Mouse (Mus musculus) kidney, adult 11 months (tissue): ENCODE results near the gene Desi1.

Source experiments
- DNase-seq: peaks from one replicate; pipeline ENCODE4 v3.0.0; 2022

Desi1 gene

GRCm38 (mm10) chr15:82033762-82034161 lies at the start of gene Desi1:
Desi1 (minus strand) TSS chr15:82033862.
- DNase-seq: no peak

GRCm38 (mm10) chr15:82081161-82081560 lies 47.5 kb upstream of the Desi1 start:
- peak; percentile 5 for DNase-seq

GRCm38 (mm10) chr15:82079883-82080282 lies 46.2 kb upstream of the Desi1 start:
- DNase-seq: no peak

- no peak for DNase-seq
Observed at GRCm38 (mm10) chr15:82073490-82073889, 39.8 kb upstream of the Desi1 start.

- no peak for DNase-seq
Observed at GRCm38 (mm10) chr15:82071816-82072469, 38.3 kb upstream of the Desi1 start.

- no peak for DNase-seq
Observed at GRCm38 (mm10) chr15:82069898-82070297, 36.2 kb upstream of the Desi1 start, which contains the start of gene Mei1. Mei1 (plus strand) TSS chr15:82069996.

- DNase-seq: peak; percentile 70
Observed at GRCm38 (mm10) chr15:82065511-82065910, 31.8 kb upstream of the Desi1 start.

GRCm38 (mm10) chr15:82063909-82064308 lies 30.2 kb upstream of the Desi1 start:
- no peak for DNase-seq

- no peak for DNase-seq
Observed at GRCm38 (mm10) chr15:82058719-82059201, 25.1 kb upstream of the Desi1 start, which contains the start of gene 4930407I10Rik. 4930407I10Rik (plus strand) TSS chr15:82059151.

GRCm38 (mm10) chr15:82052544-82052943 lies 18.9 kb upstream of the Desi1 start:
- no peak for DNase-seq

- peak; percentile 84 for DNase-seq
Observed at GRCm38 (mm10) chr15:82047080-82047883, 13.6 kb upstream of the Desi1 start, which contains the start of gene Snu13. Snu13 (minus strand) TSS chr15:82047598.

GRCm38 (mm10) chr15:82046246-82046891 lies 12.7 kb upstream of the Desi1 start:
- peak; percentile 17 for DNase-seq

GRCm38 (mm10) chr15:82044166-82044784 lies 10.6 kb upstream of the Desi1 start:
- DNase-seq: no peak

GRCm38 (mm10) chr15:82040650-82041049 lies 7.0 kb upstream of the Desi1 start:
- no peak for DNase-seq

GRCm38 (mm10) chr15:82035904-82036689 lies 2.4 kb upstream of the Desi1 start:
- DNase-seq: no peak

GRCm38 (mm10) chr15:82032386-82032785 lies 1.3 kb downstream of the Desi1 start:
- DNase-seq: no peak

- DNase-seq: no peak
Observed at GRCm38 (mm10) chr15:82027726-82028125, 5.9 kb downstream of the Desi1 start.

- DNase-seq: no peak
Observed at GRCm38 (mm10) chr15:82027276-82027675, 6.4 kb downstream of the Desi1 start.

- DNase-seq: no peak
Observed at GRCm38 (mm10) chr15:82023965-82024635, 9.6 kb downstream of the Desi1 start.

- no peak for DNase-seq
Observed at GRCm38 (mm10) chr15:82022535-82023088, 11.1 kb downstream of the Desi1 start.

GRCm38 (mm10) chr15:82019288-82019687 lies 14.4 kb downstream of the Desi1 start:
- no peak for DNase-seq
